Mouse (Mus musculus): ENCODE results near the gene Gm9611. TPM values are rescaled to one million over a fixed set of nuclear protein-coding genes. Genes with fewer than 3 reads are reported as not detected.
"Not testable (repeated sequence)": the region's sequence is repeated elsewhere in the genome, so short reads cannot be mapped to it uniquely, and the experiment has no call there.

The Gm9611 gene
- polyA plus RNA-seq (2014; fragmentation: Nextera tagmentation; extraction: Ambion mirVana) = not detected in 2 replicates

GRCm38 (mm10) chr14:42297258-42297657 lies at the start of gene Gm9611:
Gm9611 (minus strand) TSS chr14:42297358.
- H3K36me3 ChIP-seq (ENCODE audit: control insufficient read depth, insufficient read depth, low read length); ATAC-seq (ENCODE audit: low read depth); H3K9me3 ChIP-seq (ENCODE audit: control insufficient read depth, low read length); H3K9ac ChIP-seq (ENCODE audit: low read depth, low read length); H3K4me1 ChIP-seq (ENCODE audit: control insufficient read depth, insufficient read depth, low read length); H3K27me3 ChIP-seq (replicated peaks; ENCODE audit: control insufficient read depth, insufficient read depth, low read length); H3K4me3 ChIP-seq (ENCODE audit: low read depth, low read length); DNase-seq (ENCODE audit: low spot score); H3K27ac ChIP-seq (replicated peaks; ENCODE audit: low read depth, low read length); H3K4me2 ChIP-seq (ENCODE audit: low read depth, low read length): not testable (repeated sequence)
- no CpG with 5 or more reads among the region's 3 CpGs for WGBS

- not testable (repeated sequence) for ATAC-seq (ENCODE audit: low read depth); H3K9me3 ChIP-seq (ENCODE audit: control insufficient read depth, low read length)
- WGBS = no CpG with 5 or more reads among the region's 1 CpGs
These were observed 12.8 kb upstream of the Gm9611 start, which contains the start of gene Gm7995 for GRCm38 (mm10) chr14:42309910-42310309. Gm7995 (plus strand) TSS chr14:42310210.

GRCm38 (mm10) chr14:42259948-42260347 lies 37.2 kb downstream of the Gm9611 start, which contains the start of gene Gm17026:
Gm17026 (minus strand) TSS chr14:42260048.
- H3K36me3 ChIP-seq (ENCODE audit: control insufficient read depth, insufficient read depth, low read length); H3K4me1 ChIP-seq (ENCODE audit: control insufficient read depth, insufficient read depth, low read length); H3K27ac ChIP-seq (replicated peaks; ENCODE audit: low read depth, low read length); H3K4me3 ChIP-seq (ENCODE audit: low read depth, low read length); H3K9me3 ChIP-seq (ENCODE audit: control insufficient read depth, low read length); DNase-seq (ENCODE audit: low spot score); H3K27me3 ChIP-seq (replicated peaks; ENCODE audit: control insufficient read depth, insufficient read depth, low read length); H3K4me2 ChIP-seq (ENCODE audit: low read depth, low read length); ATAC-seq (ENCODE audit: low read depth); H3K9ac ChIP-seq (ENCODE audit: low read depth, low read length): not testable (repeated sequence)
- no CpG with 5 or more reads among the region's 3 CpGs for WGBS

More at GRCm38 (mm10) chr14:42309910-42310309, 12.8 kb upstream of the Gm9611 start, which contains the start of gene Gm7995:
- not testable (repeated sequence) for H3K4me3 ChIP-seq (ENCODE audit: low read depth, low read length); H3K9ac ChIP-seq (ENCODE audit: low read depth, low read length); H3K27me3 ChIP-seq (replicated peaks; ENCODE audit: control insufficient read depth, insufficient read depth, low read length); H3K4me2 ChIP-seq (ENCODE audit: low read depth, low read length); DNase-seq (ENCODE audit: low spot score); H3K27ac ChIP-seq (replicated peaks; ENCODE audit: low read depth, low read length); H3K36me3 ChIP-seq (ENCODE audit: control insufficient read depth, insufficient read depth, low read length); H3K4me1 ChIP-seq (ENCODE audit: control insufficient read depth, insufficient read depth, low read length)

Small RNA genes within 50 kb of the gene (microRNA-seq; reads per million reads assigned to microRNA genes)
- not detected for gene Gm25208 (ENCODE audit: borderline number of aligned reads)
- gene Gm25892 (ENCODE audit: borderline number of aligned reads) = not detected

Other genes with a start within 250 kb of the Gm9611 start
- gene Gm7951, start 180.0 kb downstream of the Gm9611 start, polyA plus RNA-seq (2014; fragmentation: Nextera tagmentation; extraction: Ambion mirVana) = not detected in 2 replicates
- gene Gm17027, start 134.7 kb downstream of the Gm9611 start, polyA plus RNA-seq (2014; fragmentation: Nextera tagmentation; extraction: Ambion mirVana) = not detected in 2 replicates
- gene Gm3573, start 106.6 kb downstream of the Gm9611 start, polyA plus RNA-seq (2014; fragmentation: Nextera tagmentation; extraction: Ambion mirVana) = not detected in 2 replicates
- gene Gm17026, start 37.3 kb downstream of the Gm9611 start, polyA plus RNA-seq (2014; fragmentation: Nextera tagmentation; extraction: Ambion mirVana) = not detected in 2 replicates
- gene Gm7995, start 12.9 kb upstream of the Gm9611 start, polyA plus RNA-seq (2014; fragmentation: Nextera tagmentation; extraction: Ambion mirVana) = not detected in 2 replicates
- not detected in 2 replicates for gene Gm8005, start 142.3 kb upstream of the Gm9611 start, polyA plus RNA-seq (2014; fragmentation: Nextera tagmentation; extraction: Ambion mirVana)
- not detected in 2 replicates for gene Gm8011, start 166.5 kb upstream of the Gm9611 start, polyA plus RNA-seq (2014; fragmentation: Nextera tagmentation; extraction: Ambion mirVana)
- gene Gm8020, start 205.0 kb upstream of the Gm9611 start, polyA plus RNA-seq (2014; fragmentation: Nextera tagmentation; extraction: Ambion mirVana) = not detected in 2 replicates
- not detected in 2 replicates for gene Gm8024, start 226.9 kb upstream of the Gm9611 start, polyA plus RNA-seq (2014; fragmentation: Nextera tagmentation; extraction: Ambion mirVana)

Measured in embryonic facial prominence, embryonic 14.5 days (tissue).